Mouse (Mus musculus) midbrain, embryonic 16.5 days (tissue): ENCODE measurements at regions not wholly inside any gene's neighbourhood (a gene's known extent, or its start where the extent isn't known, plus 50 kb on each side); places are given as distances from the start of the nearest gene placed in this dataset.

Source experiments
- ATAC-seq: fragments of 200-750 bp; cut with Nextera tagmentation; 2 replicates; pipeline ENCODE4 v1.8.0; 2017; ENCODE audit warnings: moderate TSS enrichment
- H3K27ac ChIP-seq: fragments of 300-500 bp; sonication (generic); 2 replicates; pipeline ENCODE4 v1.5.1; 2014; ENCODE audit warnings: mild to moderate bottlenecking, low read length, mixed read lengths
- H3K27me3 ChIP-seq: fragments of 300-500 bp; sonication (generic); 2 replicates; pipeline ENCODE4 v1.6.1; 2014; ENCODE audit warnings: low read depth, low read length, mixed read lengths; ENCODE audit not compliant: control insufficient read depth, insufficient read depth
- H3K36me3 ChIP-seq: fragments of 300-500 bp; sonication (generic); 2 replicates; pipeline ENCODE4 v1.6.1; 2014; ENCODE audit warnings: mild to moderate bottlenecking, low read length, moderate library complexity, mixed read lengths; ENCODE audit not compliant: control insufficient read depth, insufficient read depth
- H3K4me1 ChIP-seq: fragments of 300-500 bp; sonication (generic); 2 replicates; pipeline ENCODE4 v1.6.1; 2014; ENCODE audit warnings: mild to moderate bottlenecking, low read length, mixed read lengths; ENCODE audit not compliant: control insufficient read depth, insufficient read depth
- H3K4me2 ChIP-seq: fragments of 300-500 bp; sonication (generic); 2 replicates; pipeline ENCODE4 v1.6.1; 2014; ENCODE audit warnings: mild to moderate bottlenecking, low read length, mixed read lengths
- H3K4me3 ChIP-seq: fragments of 300-500 bp; sonication (generic); 2 replicates; pipeline ENCODE4 v1.5.1; 2014; ENCODE audit warnings: low read depth, mild to moderate bottlenecking, low read length, moderate library complexity, mixed read lengths
- H3K9ac ChIP-seq: fragments of 300-500 bp; sonication (generic); 2 replicates; pipeline ENCODE4 v1.6.1; 2014; ENCODE audit warnings: low read depth, low read length, mixed read lengths
- H3K9me3 ChIP-seq: fragments of 300-500 bp; sonication (generic); replicated peaks from 2 replicates; pipeline ENCODE4 v1.6.1; 2014; ENCODE audit warnings: mild to moderate bottlenecking, low read length, mixed read lengths; ENCODE audit not compliant: control insufficient read depth, poor library complexity, severe bottlenecking
- WGBS: fragments of 180-500 bp; shearing (Covaris S2); extraction: QIAGEN DNeasy Blood & Tissue Kit; methylation state at CpG from one replicate; pipeline ENCODE4 v1.1.7; 2014; 5-methylcytosine and 5-hydroxymethylcytosine counted together

DNA sequence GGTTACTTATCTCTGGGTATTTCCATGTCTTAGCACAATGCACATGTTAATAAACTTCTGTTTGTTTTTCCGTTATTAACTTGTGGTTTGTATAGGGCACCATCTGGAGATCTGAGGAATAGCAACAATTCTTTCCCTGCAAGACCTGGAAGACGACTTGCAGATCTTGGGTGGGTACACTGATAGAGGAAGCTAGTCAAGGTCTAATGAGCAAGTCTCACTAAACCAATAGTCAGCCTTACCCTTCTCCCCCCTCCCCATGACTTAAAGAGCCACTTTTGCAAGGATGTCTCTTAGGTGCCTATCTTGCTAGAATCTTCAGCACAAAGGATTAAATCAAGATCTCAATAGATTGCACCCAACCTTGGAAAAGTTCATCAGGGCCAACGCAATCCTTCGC, 276.7 kb downstream of the Cd83 start:
- ATAC-seq = no peak
- Histone ChIP-seq H3K9ac (no peak overlapping the region), H3K9me3 (no peaks in the 10 kb centered on the region), H3K4me3 (no peak overlapping the region), H3K27me3 (no peaks in the 10 kb centered on the region; the same call in 1 of the 2 replicates), H3K27ac (no peak overlapping the region), H3K36me3 (no peaks in the 10 kb centered on the region), H3K4me2 (no peak overlapping the region), H3K4me1 (peaks cover 2% of the 10 kb centered on the region)
- WGBS = 84% methylated on average over 4 of the region's 4 CpGs

DNA sequence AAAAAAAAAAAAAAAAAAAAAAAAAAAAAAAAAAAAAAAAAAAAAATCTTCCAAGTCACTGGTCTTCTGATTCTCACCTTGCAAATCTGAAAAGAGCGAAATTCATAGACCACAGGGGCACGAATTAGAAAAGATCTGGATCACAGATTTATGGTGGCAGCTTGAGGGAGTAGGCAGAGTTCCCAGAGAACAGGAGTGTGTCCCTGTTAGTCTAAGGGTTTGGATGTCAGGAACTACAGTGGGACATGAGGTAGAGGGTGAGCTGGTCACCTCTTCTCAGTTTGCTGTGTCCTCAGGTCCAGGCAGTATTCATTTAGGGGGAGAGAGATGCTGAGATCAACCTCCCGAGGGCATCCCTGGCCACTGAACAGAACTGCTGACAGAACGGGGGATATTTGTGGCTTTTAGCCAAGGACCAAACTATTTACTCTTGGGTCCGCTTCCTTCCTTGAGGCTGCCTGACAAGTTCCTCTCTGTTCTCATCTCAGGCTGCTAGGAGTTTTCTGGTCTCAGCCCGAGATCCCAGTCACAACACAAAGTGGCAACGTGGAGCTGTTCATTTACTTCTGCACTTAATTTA, 277.2 kb downstream of the Cd83 start:
- ATAC-seq = no peak
- H3K36me3 ChIP-seq = no peaks in the 10 kb centered on the region
- no peaks in the 10 kb centered on the region for H3K9me3 ChIP-seq
- H3K27ac ChIP-seq = no peak overlapping the region
- H3K4me2 ChIP-seq = no peak overlapping the region
- H3K4me3 ChIP-seq = no peak overlapping the region
- H3K4me1 ChIP-seq = no peaks in the 10 kb centered on the region
- 57% methylated on average over 7 of the region's 7 CpGs for WGBS
- no peak overlapping the region for H3K9ac ChIP-seq
- H3K27me3 ChIP-seq = no peaks in the 10 kb centered on the region; the same call in 1 of the 2 replicates

DNA sequence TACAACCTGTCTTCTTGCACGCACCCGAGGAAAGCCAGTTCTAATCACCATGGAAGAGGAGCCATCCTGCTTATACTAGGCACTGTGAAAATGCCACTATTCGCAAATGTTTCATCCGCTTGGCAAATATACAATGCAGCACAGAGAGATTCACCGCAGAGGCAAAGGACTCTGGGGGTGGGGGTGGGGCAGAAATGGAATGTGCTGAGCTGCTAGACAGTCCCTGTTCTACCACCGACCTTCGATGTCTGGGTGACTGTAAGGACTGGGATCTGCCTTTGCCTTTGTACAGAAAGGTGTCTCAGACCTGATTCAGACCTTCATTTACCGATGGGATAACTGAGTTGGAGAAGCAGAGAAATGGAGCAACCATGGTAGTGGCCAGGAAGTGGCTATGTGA, 278.7 kb downstream of the Cd83 start:
- Histone ChIP-seq H3K9ac (no peak overlapping the region), H3K4me1 (no peaks in the 10 kb centered on the region), H3K9me3 (no peaks in the 10 kb centered on the region), H3K36me3 (no peaks in the 10 kb centered on the region), H3K4me3 (no peak overlapping the region), H3K27ac (no peak overlapping the region), H3K4me2 (no peak overlapping the region), H3K27me3 (no peaks in the 10 kb centered on the region; the same call in 1 of the 2 replicates)
- ATAC-seq = no peak
- WGBS = 77% methylated on average over 8 of the region's 8 CpGs

DNA sequence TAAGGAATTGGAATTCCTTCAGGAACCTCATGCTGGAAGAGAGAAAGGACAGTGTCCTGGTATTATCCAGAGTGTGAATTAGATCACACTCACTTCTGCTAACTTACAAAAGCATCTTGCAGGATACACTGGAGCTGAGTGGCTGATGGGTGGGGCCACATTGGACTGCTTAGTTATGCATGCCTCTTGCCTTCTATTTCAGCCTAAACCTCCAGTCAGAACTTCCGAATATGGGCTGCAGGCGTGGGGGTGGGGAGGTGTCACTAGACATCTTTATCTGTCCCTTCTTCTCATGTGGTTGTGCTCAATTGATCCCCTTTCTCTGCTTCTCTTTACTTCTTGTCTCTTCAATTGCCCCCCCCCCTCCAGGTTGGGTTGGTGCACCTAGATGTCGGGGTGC, 279.5 kb downstream of the Cd83 start:
- Histone ChIP-seq H3K9ac (no peak overlapping the region), H3K4me1 (no peaks in the 10 kb centered on the region), H3K27me3 (no peaks in the 10 kb centered on the region; the same call in 1 of the 2 replicates), H3K4me2 (no peak overlapping the region), H3K27ac (no peak overlapping the region), H3K36me3 (no peaks in the 10 kb centered on the region), H3K9me3 (no peaks in the 10 kb centered on the region), H3K4me3 (no peak overlapping the region)
- 58% methylated on average over 3 of the region's 3 CpGs for WGBS
- no peak for ATAC-seq

DNA sequence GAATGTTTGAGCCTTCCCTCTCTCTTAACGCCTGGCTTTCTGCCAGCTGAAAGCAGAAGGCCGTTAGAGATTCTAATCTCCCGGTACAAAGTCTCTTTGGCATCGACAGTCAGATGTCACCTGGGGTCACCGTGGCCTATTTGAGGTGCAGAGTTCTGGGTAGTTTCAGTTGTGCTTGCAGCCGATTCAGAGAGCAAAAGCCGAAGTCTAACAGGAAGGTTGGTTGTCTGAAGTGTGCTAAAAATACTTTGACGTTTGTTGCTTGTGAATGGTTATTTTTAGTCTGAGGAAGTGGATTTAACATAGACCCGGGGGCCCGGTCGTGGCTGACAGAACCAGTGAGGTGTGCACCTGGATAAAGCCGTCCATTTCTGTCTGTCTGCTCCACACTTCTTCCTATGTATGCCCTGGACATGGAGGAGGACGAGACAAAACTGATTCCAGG, 281.2 kb downstream of the Cd83 start:
- no peaks in the 10 kb centered on the region; the same call in 1 of the 2 replicates for H3K27me3 ChIP-seq
- 54% methylated on average over 13 of the region's 13 CpGs for WGBS
- H3K4me2 ChIP-seq = no peak overlapping the region
- H3K9me3 ChIP-seq = no peaks in the 10 kb centered on the region
- no peak overlapping the region for H3K27ac ChIP-seq
- no peak overlapping the region for H3K4me3 ChIP-seq
- H3K36me3 ChIP-seq = no peaks in the 10 kb centered on the region
- ATAC-seq = no peak
- no peak overlapping the region for H3K9ac ChIP-seq
- no peaks in the 10 kb centered on the region for H3K4me1 ChIP-seq

DNA sequence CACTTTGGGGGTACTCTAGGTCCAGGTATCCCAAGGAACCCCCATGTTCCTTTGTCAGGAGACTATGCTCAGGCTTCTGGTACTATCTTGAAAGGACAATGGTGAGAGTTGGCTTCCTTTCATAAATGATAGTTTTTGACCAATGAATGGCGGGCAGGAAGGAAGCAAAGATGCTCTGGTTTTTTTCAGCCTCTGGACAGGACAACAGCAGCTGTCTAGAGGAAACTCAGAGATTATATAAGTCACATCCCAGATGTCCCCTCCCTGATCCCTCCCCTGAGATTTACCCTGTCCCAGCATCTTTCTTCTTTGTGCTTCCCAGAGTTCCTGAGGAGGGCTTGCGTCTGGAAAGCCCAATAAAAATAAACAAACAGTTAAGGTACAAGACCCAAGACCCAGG, 282.7 kb downstream of the Cd83 start:
- H3K36me3 ChIP-seq = no peaks in the 10 kb centered on the region
- WGBS = 96% methylated on average over 2 of the region's 2 CpGs
- H3K4me3 ChIP-seq = no peak overlapping the region
- no peaks in the 10 kb centered on the region for H3K9me3 ChIP-seq
- no peak overlapping the region for H3K27ac ChIP-seq
- H3K4me2 ChIP-seq = no peak overlapping the region
- no peaks in the 10 kb centered on the region for H3K4me1 ChIP-seq
- H3K9ac ChIP-seq = no peak overlapping the region
- H3K27me3 ChIP-seq = no peaks in the 10 kb centered on the region
- ATAC-seq = no peak

DNA sequence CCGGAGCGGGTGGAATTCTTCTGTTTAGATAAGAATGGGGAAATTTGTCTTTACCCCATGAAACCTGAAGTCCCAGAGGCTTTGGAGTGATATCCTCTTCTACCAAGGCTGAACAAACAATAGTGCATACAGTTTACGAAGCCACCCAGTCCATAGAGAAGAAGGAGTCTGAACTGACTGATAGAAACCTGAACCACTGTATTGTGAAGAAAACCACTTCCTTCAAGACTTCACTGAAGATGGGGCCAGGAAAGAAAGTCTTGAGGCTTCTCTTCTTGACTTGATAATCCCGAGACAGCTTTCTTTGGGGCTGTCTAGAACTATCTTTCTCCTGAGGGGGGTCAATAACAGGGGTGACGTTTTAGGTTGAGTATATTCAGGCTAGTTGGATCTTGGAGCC, 284.4 kb downstream of the Cd83 start:
- Histone ChIP-seq H3K27ac (no peak overlapping the region), H3K27me3 (no peaks in the 10 kb centered on the region), H3K4me1 (no peaks in the 10 kb centered on the region), H3K9ac (no peak overlapping the region), H3K4me2 (no peak overlapping the region), H3K36me3 (no peaks in the 10 kb centered on the region), H3K4me3 (no peak overlapping the region), H3K9me3 (no peaks in the 10 kb centered on the region)
- ATAC-seq = no peak
- WGBS = 89% methylated on average over 5 of the region's 5 CpGs

DNA sequence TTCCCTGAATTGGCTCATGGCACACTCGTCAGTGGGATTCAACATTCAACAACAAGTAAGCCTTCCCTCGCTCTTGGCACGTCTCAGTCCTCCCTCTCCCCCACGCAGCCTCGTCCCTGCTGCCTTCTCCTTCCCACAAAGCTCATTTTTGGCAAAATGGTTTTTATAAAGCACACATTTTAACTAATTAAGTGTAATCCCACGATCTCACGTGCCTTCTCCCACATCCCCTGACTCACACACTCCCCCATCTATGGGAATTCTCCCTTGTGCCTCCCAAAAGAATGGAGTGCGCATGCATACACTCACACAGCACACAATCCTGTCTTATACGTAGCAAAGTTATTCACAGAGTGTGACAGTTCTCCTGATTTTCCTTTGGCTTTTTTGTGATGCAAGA, 288.5 kb downstream of the Cd83 start:
- no peak for ATAC-seq
- no peak overlapping the region for H3K9ac ChIP-seq
- no peaks in the 10 kb centered on the region for H3K9me3 ChIP-seq
- 69% methylated on average over 9 of the region's 9 CpGs for WGBS
- no peaks in the 10 kb centered on the region for H3K36me3 ChIP-seq
- no peaks in the 10 kb centered on the region for H3K27me3 ChIP-seq
- no peak overlapping the region for H3K4me3 ChIP-seq
- H3K4me1 ChIP-seq = no peaks in the 10 kb centered on the region
- H3K27ac ChIP-seq = no peak overlapping the region
- H3K4me2 ChIP-seq = no peak overlapping the region

DNA sequence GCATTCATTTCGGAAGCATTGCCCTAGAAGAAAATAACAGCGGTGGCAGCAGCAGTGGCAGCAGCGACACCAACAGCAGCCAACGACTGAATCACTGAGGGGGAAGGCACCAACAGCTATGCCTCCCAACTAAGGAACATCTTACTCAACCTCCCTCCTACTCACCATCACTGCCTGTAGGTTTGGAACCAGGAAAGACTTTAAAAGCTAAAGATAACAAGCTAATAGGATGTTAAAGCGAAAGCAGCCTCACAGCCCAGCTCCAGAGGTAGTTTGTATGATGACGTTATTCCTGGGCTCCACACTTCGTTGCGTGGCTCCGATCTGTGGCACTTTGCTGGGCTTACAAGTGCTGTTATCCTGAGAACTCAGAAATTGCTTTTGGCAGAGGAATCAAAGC, 289.6 kb downstream of the Cd83 start:
- Histone ChIP-seq H3K36me3 (no peaks in the 10 kb centered on the region), H3K4me1 (no peaks in the 10 kb centered on the region), H3K4me2 (no peak overlapping the region), H3K4me3 (no peak overlapping the region), H3K27ac (no peak overlapping the region), H3K9ac (no peak overlapping the region), H3K27me3 (no peaks in the 10 kb centered on the region), H3K9me3 (peaks cover 3% of the 10 kb centered on the region; the same call in 1 of the 2 replicates)
- no peak for ATAC-seq
- 81% methylated on average over 9 of the region's 9 CpGs for WGBS
